ENCODE assay signal across 10 mouse cellular contexts in genomic region chr4:130173911-130174311, GRCm38 (mm10). TPM values are rescaled to one million over a fixed set of nuclear protein-coding genes. Genes with fewer than 3 reads are reported as not detected.
A peak's percentile ranks its signal among the peaks of the same experiment; 100 is the strongest.
DNase-seq lines count a peak whose midpoint lies in the region; ATAC-seq and TF ChIP-seq lines count a peak whose summit lies in the region.
"Had no signal": no experiment of that assay in that cellular context is flagged by ENCODE, and none has a peak within 500 bp of the region (broad histone marks: within the 10 kb centered on the region; RNA-seq: fewer than 3 reads in every experiment).

No protein-coding gene starts in this region.

- H3K4me1 ChIP-seq in heart, embryonic 10.5 days = peaks cover 87% of the 10 kb centered on the region
- H3K4me1 ChIP-seq in bone marrow, adult 2 months (ENCODE audit: control insufficient read depth, insufficient read depth, low read length) = peaks cover 2% of the 10 kb centered on the region; the same call in 1 of the 2 replicates
- H3K4me1 ChIP-seq in heart, embryonic 15.5 days (replicated peaks) = peaks cover 85% of the 10 kb centered on the region
- H3K4me1 ChIP-seq in limb, embryonic 15.5 days = peaks cover 65% of the 10 kb centered on the region

- no peak for TF ChIP-seq POLR2A in bone marrow, adult 2 months (IDR thresholded peaks at IDR 0.05; ENCODE audit: borderline replicate concordance, control insufficient read depth, low read depth, low read length)

- H3K9ac ChIP-seq in heart, embryonic 15.5 days = peak overlapping the region; percentile 50; the same call in 1 of the 2 replicates
- no peak overlapping the region for H3K9ac ChIP-seq in limb, embryonic 15.5 days
- H3K9ac ChIP-seq: neural tube, embryonic 12.5 days had no signal

- no peak for TF ChIP-seq CTCF in bone marrow, adult 2 months (IDR thresholded peaks at IDR 0.05; ENCODE audit: control insufficient read depth, insufficient read depth, low read length)

- peak overlapping the region; percentile 89 for H3K27ac ChIP-seq in heart, embryonic 10.5 days
- H3K27ac ChIP-seq in bone marrow, adult 2 months (ENCODE audit: control insufficient read depth, insufficient read depth, low read depth, low read length, poor library complexity) = peak overlapping the region; percentile 76
- peak overlapping the region; percentile 51 for H3K27ac ChIP-seq in heart, embryonic 15.5 days
- no peak overlapping the region for H3K27ac ChIP-seq in limb, embryonic 15.5 days
- H3K27ac ChIP-seq: neural tube, embryonic 12.5 days had no signal

- H3K4me3 ChIP-seq in heart, embryonic 10.5 days = peak overlapping the region; percentile 59
- peak overlapping the region; percentile 95 for H3K4me3 ChIP-seq in bone marrow, adult 2 months (replicated peaks; ENCODE audit: control insufficient read depth, low read depth, low read length)
- peak overlapping the region; percentile 49 for H3K4me3 ChIP-seq in heart, embryonic 15.5 days
- H3K4me3 ChIP-seq in limb, embryonic 15.5 days = peak overlapping the region; percentile 22
- H3K4me3 ChIP-seq: neural tube, embryonic 12.5 days had no signal

- no peaks in the 10 kb centered on the region for H3K9me3 ChIP-seq in heart, embryonic 10.5 days
- no peaks in the 10 kb centered on the region for H3K9me3 ChIP-seq in heart, embryonic 15.5 days (replicated peaks)
- no peaks in the 10 kb centered on the region for H3K9me3 ChIP-seq in limb, embryonic 15.5 days
- H3K9me3 ChIP-seq: neural tube, embryonic 12.5 days had no signal

- H3K36me3 ChIP-seq in heart, embryonic 10.5 days = 0 out of 2 replicates have a peak, but pooled peaks cover 6% of the 10 kb centered on the region
- H3K36me3 ChIP-seq in heart, embryonic 15.5 days = no peaks in the 10 kb centered on the region
- no peaks in the 10 kb centered on the region for H3K36me3 ChIP-seq in limb, embryonic 15.5 days
- H3K36me3 ChIP-seq: neural tube, embryonic 12.5 days had no signal

- 50% methylated on average over 19 of the region's 19 CpGs for WGBS in heart, embryonic 10.5 days
- WGBS in bone marrow, adult 2 months = 58% methylated on average over 19 of the region's 19 CpGs
- 54% methylated on average over 19 of the region's 19 CpGs for WGBS in heart, embryonic 15.5 days
- WGBS in limb, embryonic 15.5 days = 36% methylated on average over 19 of the region's 19 CpGs

- intact Hi-C loops in heart, postnatal 25 days (cut with DNase I) = loop anchor here (1.0 kb wide), 1 partner anchor 15 kb away; no protein-coding TSS in a partner anchor

- H3K4me2 ChIP-seq in heart, embryonic 15.5 days = peak overlapping the region; percentile 76
- peak overlapping the region; percentile 51 for H3K4me2 ChIP-seq in limb, embryonic 15.5 days

- ATAC-seq in heart, embryonic 15.5 days (replicated peaks; ENCODE audit: insufficient number of reproducible peaks, insufficient read depth, low FRiP score, low read depth) = no peak
- ATAC-seq in limb, embryonic 15.5 days (ENCODE audit: insufficient number of reproducible peaks, low FRiP score, low TSS enrichment, low read depth) = no peak
- ATAC-seq in megakaryocyte, adult 5-6 weeks (ENCODE audit: poor library complexity, severe bottlenecking) = no peak

- peaks cover 17% of the 10 kb centered on the region for H3K27me3 ChIP-seq in heart, embryonic 10.5 days (ENCODE audit: insufficient read depth, poor library complexity, severe bottlenecking)
- no peaks in the 10 kb centered on the region for H3K27me3 ChIP-seq in heart, embryonic 15.5 days
- H3K27me3 ChIP-seq in limb, embryonic 15.5 days = peaks cover 24% of the 10 kb centered on the region
- H3K27me3 ChIP-seq: Patski had no signal

- DNase-seq in heart, embryonic 10.5 days (ENCODE audit: low spot score) = no peak
- no peak for DNase-seq in heart, postnatal 25 days (ENCODE audit: low spot score)
- no peak for DNase-seq in Muller cell, postnatal 12 days (ENCODE audit: inconsistent ontology term)
- DNase-seq in layer of hippocampus, postnatal 14 days (ENCODE audit: low spot score in 2 of 2) = no peak

RNA-seq across cellular contexts. Expression of gene Tinagl1, which starts 1.0 kb away (rescaled TPM):
- 39.0 and 45.2 TPM in 2 replicates for polyA plus RNA-seq in heart, embryonic 10.5 days (2016; fragmentation: Nextera tagmentation; extraction: Ambion mirVana)
- total RNA-seq in heart, postnatal 25 days (2021) = 10 to 100 TPM; 56.0 to 69.2 TPM
- polyA plus RNA-seq in bone marrow, adult 2 months (2011; ENCODE audit: insufficient read depth, insufficient read length, low replicate concordance, missing spikeins) = 29.5 and 51.1 TPM in 2 replicates
- 52.0 and 57.2 TPM in 2 replicates for polyA plus RNA-seq in heart, embryonic 15.5 days (2015; fragmentation: Nextera tagmentation; extraction: Ambion mirVana)
- 31.0 and 32.6 TPM in 2 replicates for polyA plus RNA-seq in limb, embryonic 15.5 days (2015; fragmentation: Nextera tagmentation; extraction: Ambion mirVana)
- 11.4 and 12.3 TPM in 2 replicates for total RNA-seq in megakaryocyte, adult 5-6 weeks (2015)
- total RNA-seq in megakaryocyte, adult 5-6 weeks (2017) = 8.3 and 13.7 TPM in 2 replicates
- total RNA-seq in layer of hippocampus, postnatal 14 days (2021) = 1 to 10 TPM; 3.3 to 5.5 TPM

RNA-seq across cellular contexts. Expression of gene Hcrtr1, which starts 34.8 kb away (rescaled TPM):
- polyA plus RNA-seq in heart, embryonic 10.5 days (2016; fragmentation: Nextera tagmentation; extraction: Ambion mirVana) = 0.12 and 0.43 TPM in 2 replicates
- not detected for total RNA-seq in heart, postnatal 25 days (2021)
- polyA plus RNA-seq in bone marrow, adult 2 months (2011; ENCODE audit: insufficient read depth, insufficient read length, low replicate concordance, missing spikeins) = not detected in 2 replicates
- 0.13 TPM in 1 of 2 replicates, not detected in the other for polyA plus RNA-seq in heart, embryonic 15.5 days (2015; fragmentation: Nextera tagmentation; extraction: Ambion mirVana)
- polyA plus RNA-seq in limb, embryonic 15.5 days (2015; fragmentation: Nextera tagmentation; extraction: Ambion mirVana) = 0.10 and 0.12 TPM in 2 replicates
- not detected in 2 replicates for total RNA-seq in megakaryocyte, adult 5-6 weeks (2015)
- not detected in 2 replicates for total RNA-seq in megakaryocyte, adult 5-6 weeks (2017)
- 10 to 100 TPM; 10.2 to 10.9 TPM for total RNA-seq in layer of hippocampus, postnatal 14 days (2021)

RNA-seq across cellular contexts. Expression of gene Gm853, which starts 48.3 kb away (rescaled TPM):
- polyA plus RNA-seq in heart, embryonic 10.5 days (2016; fragmentation: Nextera tagmentation; extraction: Ambion mirVana) = not detected in 2 replicates
- not detected for total RNA-seq in heart, postnatal 25 days (2021)
- not detected in 2 replicates for polyA plus RNA-seq in bone marrow, adult 2 months (2011; ENCODE audit: insufficient read depth, insufficient read length, low replicate concordance, missing spikeins)
- not detected in 2 replicates for polyA plus RNA-seq in heart, embryonic 15.5 days (2015; fragmentation: Nextera tagmentation; extraction: Ambion mirVana)
- not detected in 2 replicates for polyA plus RNA-seq in limb, embryonic 15.5 days (2015; fragmentation: Nextera tagmentation; extraction: Ambion mirVana)
- total RNA-seq in megakaryocyte, adult 5-6 weeks (2015) = not detected in 2 replicates
- not detected in 2 replicates for total RNA-seq in megakaryocyte, adult 5-6 weeks (2017)
- total RNA-seq in layer of hippocampus, postnatal 14 days (2021) = under 1 TPM in 1 of 2 experiments, not detected in 1; 0.46 TPM
- polyA plus RNA-seq: neural tube, embryonic 12.5 days had no signal

Comparison
In these comparisons a context has a peak if more than half of its experiments do, and no peak if none do; other contexts are left out.
1. H3K4me3 ChIP-seq: peak in every context shown above with its lines; median percentile 95 in bone marrow, adult 2 months; 59 in heart, embryonic 10.5 days; 49 in heart, embryonic 15.5 days; 22 in limb, embryonic 15.5 days.